Mouse (Mus musculus) CH12.LX (cell line): ENCODE data around the gene Golga1. TPM values are rescaled to one million over a fixed set of nuclear protein-coding genes. Genes with fewer than 3 reads are reported as not detected.

Experiments
- DNase-seq: peaks from one replicate; pipeline ENCODE4 v3.0.0-alpha.2; 2013; ENCODE audit errors: extremely low read depth
- H3K27ac ChIP-seq: 2 replicates; pipeline ENCODE4 v1.5.1; 2012; ENCODE audit warnings: low read depth, mild to moderate bottlenecking, control low read depth, moderate library complexity; ENCODE audit not compliant: insufficient read depth
- H3K27me3 ChIP-seq: replicated peaks from 2 replicates; pipeline ENCODE3; 2012; ENCODE audit warnings: inconsistent platforms
- H3K36me3 ChIP-seq, 2 experiments: replicated peaks in 1 of 2; 2 replicates each; pipeline versions ENCODE3 to v1.6.1; 2012; ENCODE audit warnings: inconsistent platforms in 1 of 2, low read length in 1 of 2, mild to moderate bottlenecking in 1 of 2, mixed read lengths in 1 of 2, moderate library complexity in 1 of 2; ENCODE audit not compliant: control insufficient read depth in 1 of 2, insufficient read depth in 1 of 2
- H3K4me1 ChIP-seq, 2 experiments: 2 replicates each; pipeline ENCODE4 v1.6.1; 2012; ENCODE audit warnings: inconsistent platforms in 1 of 2, moderate library complexity in 1 of 2; ENCODE audit not compliant: insufficient read depth in 2 of 2, control insufficient read depth in 1 of 2
- H3K4me2 ChIP-seq: 2 replicates; pipeline ENCODE4 v1.6.1; 2012; ENCODE audit warnings: low read depth, mild to moderate bottlenecking, control low read depth; ENCODE audit not compliant: poor library complexity, insufficient read depth, severe bottlenecking
- H3K4me3 ChIP-seq, 3 experiments: fragments of 150-350 bp in 1 of 3; sonication (generic) in 1 of 3; replicated peaks in 1 of 3; 2 replicates each; pipeline versions ENCODE3 to v1.5.1; 2011 to 2012; ENCODE audit warnings: low read depth in 2 of 3, low read length in 2 of 3, mild to moderate bottlenecking in 2 of 3, moderate library complexity in 2 of 3, control low read depth in 1 of 3, improper control_type of control experiment in 1 of 3, inconsistent platforms in 1 of 3, mixed read lengths in 1 of 3; ENCODE audit not compliant: poor library complexity in 1 of 3
- H3K79me2 ChIP-seq: replicated peaks from 2 replicates; pipeline ENCODE4 v1.6.1; 2012; ENCODE audit warnings: mild to moderate bottlenecking, moderate library complexity; ENCODE audit not compliant: control insufficient read depth, poor library complexity, insufficient read depth, severe bottlenecking; ENCODE audit errors: extremely low read depth
- H3K9ac ChIP-seq: 2 replicates; pipeline ENCODE4 v1.6.1; 2012; ENCODE audit warnings: low read depth, mild to moderate bottlenecking, control low read depth, moderate library complexity; ENCODE audit not compliant: insufficient read depth
- H3K9me3 ChIP-seq: replicated peaks from 2 replicates; pipeline ENCODE3; 2012; ENCODE audit warnings: low read length, inconsistent platforms, mixed read lengths
- CHD1 ChIP-seq: IDR thresholded peaks from 2 replicates; pipeline ENCODE4 v1.6.1; 2012; ENCODE audit warnings: low read depth, low read length, improper control_type of control experiment, inconsistent platforms
- CHD2 ChIP-seq: IDR thresholded peaks from 2 replicates; pipeline ENCODE4 v1.6.1; 2011; ENCODE audit warnings: low read length, improper control_type of control experiment
- CTCF ChIP-seq, 2 experiments: IDR thresholded peaks in 1 of 2; conservative IDR thresholded peaks in 1 of 2; 2 replicates each; pipeline ENCODE4 v1.5.1; 2011 to 2012; ENCODE audit warnings: low read depth in 2 of 2, low read length in 2 of 2, improper control_type of control experiment in 1 of 2, inconsistent platforms in 1 of 2, mild to moderate bottlenecking in 1 of 2, moderate library complexity in 1 of 2
- GABPA ChIP-seq: IDR thresholded peaks from 2 replicates; pipeline ENCODE4 v1.6.1; 2012; ENCODE audit warnings: low read depth, low read length, improper control_type of control experiment, inconsistent platforms; ENCODE audit not compliant: insufficient replicate concordance
- IRF4 ChIP-seq: IDR thresholded peaks from 2 replicates; pipeline ENCODE4 v1.6.1; 2014; ENCODE audit warnings: low read depth, mild to moderate bottlenecking, inconsistent platforms, low read length, improper control_type of control experiment
- MAX ChIP-seq: IDR thresholded peaks from 2 replicates; pipeline ENCODE4 v1.6.1; 2011; ENCODE audit warnings: low read length, improper control_type of control experiment
- MAZ ChIP-seq: IDR thresholded peaks from 2 replicates; pipeline ENCODE4 v1.6.1; 2012; ENCODE audit warnings: low read depth, mild to moderate bottlenecking, inconsistent platforms, low read length, improper control_type of control experiment, moderate library complexity
- NELFE ChIP-seq: IDR thresholded peaks from 2 replicates; pipeline ENCODE4 v1.6.1; 2011; ENCODE audit warnings: low read depth, low read length, improper control_type of control experiment
- NRF1 ChIP-seq: IDR thresholded peaks from 2 replicates; pipeline ENCODE4 v1.6.1; 2014; ENCODE audit warnings: low read depth, mild to moderate bottlenecking, inconsistent platforms, low read length, improper control_type of control experiment, moderate library complexity
- PAX5 ChIP-seq: IDR thresholded peaks from 2 replicates; pipeline ENCODE4 v1.6.1; 2012; ENCODE audit warnings: low read length, inconsistent platforms, mixed read lengths
- POLR2A ChIP-seq: IDR thresholded peaks from 2 replicates; pipeline ENCODE4 v1.6.1; 2011; ENCODE audit warnings: low read depth, mild to moderate bottlenecking, improper control_type of control experiment, low read length
- POLR2AphosphoS2 ChIP-seq: IDR thresholded peaks from 2 replicates; pipeline ENCODE4 v1.6.1; 2011; ENCODE audit warnings: low read depth, low read length, improper control_type of control experiment
- RAD21 ChIP-seq: IDR thresholded peaks from 2 replicates; pipeline ENCODE4 v1.6.1; 2011; ENCODE audit warnings: low read depth, mild to moderate bottlenecking, low read length, improper control_type of control experiment, moderate library complexity
- RCOR1 ChIP-seq: conservative IDR thresholded peaks from 2 replicates; pipeline ENCODE4 v1.6.1; 2012; ENCODE audit warnings: low read depth, mild to moderate bottlenecking, inconsistent platforms, low read length, improper control_type of control experiment
- SIN3A ChIP-seq: IDR thresholded peaks from 2 replicates; pipeline ENCODE4 v1.6.1; 2012; ENCODE audit warnings: low read length, improper control_type of control experiment, inconsistent platforms
- SMC3 ChIP-seq: IDR thresholded peaks from 2 replicates; pipeline ENCODE4 v1.6.1; 2011; ENCODE audit warnings: low read depth, low read length, improper control_type of control experiment
- TBP ChIP-seq: conservative IDR thresholded peaks from 2 replicates; pipeline ENCODE4 v1.6.1; 2011; ENCODE audit warnings: low read depth, low read length, improper control_type of control experiment
- TCF12 ChIP-seq: IDR thresholded peaks from 2 replicates; pipeline ENCODE4 v1.6.1; 2014; ENCODE audit warnings: low read depth, mild to moderate bottlenecking, inconsistent platforms, low read length, improper control_type of control experiment
- USF1 ChIP-seq: IDR thresholded peaks from 2 replicates; pipeline ENCODE4 v1.6.1; 2014; ENCODE audit warnings: low read depth, mild to moderate bottlenecking, inconsistent platforms, low read length, improper control_type of control experiment
- ZC3H11A ChIP-seq: IDR thresholded peaks from 2 replicates; pipeline ENCODE4 v1.6.1; 2012; ENCODE audit warnings: low read depth, mild to moderate bottlenecking, inconsistent platforms, low read length, improper control_type of control experiment
- ZMIZ1 ChIP-seq: IDR thresholded peaks from 2 replicates; pipeline ENCODE4 v1.6.1; 2012; ENCODE audit warnings: low read depth, mild to moderate bottlenecking, inconsistent platforms, low read length, improper control_type of control experiment
- dilution Hi-C: fragments of 300-500 bp; cut with MboI; formaldehyde crosslinking; loops from 2 replicates; pipeline ENCODE4 v1.14.3; 2020; ENCODE audit warnings: low sequenced_read_pairs; ENCODE audit not compliant: extremely low pct_unique_long_range_greater_than_20kb, extremely low pct_ligation_motif_present
- in situ Hi-C: fragments of 300-500 bp; cut with MboI; formaldehyde crosslinking; loops from 3 replicates; pipeline ENCODE4 v1.14.3; 2019; ENCODE audit warnings: low sequenced_read_pairs, low pct_ligation_motif_present, low pct_unique_long_range_greater_than_20kb, mixed read lengths
- polyA plus RNA-seq: library from polyadenylated mRNA; unstranded; fragments of >175 nt; gene quantifications from 2 replicates; pipeline ENCODE4 v1.2.1, GENCODE M21; 2012; ENCODE audit warnings: low read depth; ENCODE audit not compliant: insufficient read length
- total RNA-seq, 2 experiments: library from RNA; depleted of rRNA; stranded (reverse); fragments of 300-350 nt in 1 of 2; fragments of >200 nt in 1 of 2; gene quantifications; 2 replicates each; pipeline ENCODE4 v1.2.3; 2012 to 2014

The Golga1 gene
- total and polyA plus RNA-seq, 3 experiments: 7.8 to 10.1 (median 8.6) TPM

- H3K4me1 ChIP-seq: peaks cover 6 to 56% of the 10 kb centered on the region in 2 experiments
- H3K9ac ChIP-seq: no peak overlapping the region
- peaks cover 31% of the 10 kb centered on the region for H3K79me2 ChIP-seq
- H3K9me3 ChIP-seq: no peaks in the 10 kb centered on the region
- DNase-seq: no peak
- TF ChIP-seq POLR2AphosphoS2 (peak; percentile 83), ZMIZ1 (peak; percentile 56), CHD1 (no peak), POLR2A (peak; percentile 41)
- TF ChIP-seq, all 38 proteins: peak for 3
- dilution Hi-C loops: no loop called here
- Histone ChIP-seq H3K27me3 (no peaks in the 10 kb centered on the region), H3K36me3 (peaks cover 43 to 53% of the 10 kb centered on the region in 2 experiments), H3K27ac (peak overlapping the region; percentile 39; the same call in 1 of the 2 replicates), H3K4me3 (no peak overlapping the region), H3K4me2 (no peak overlapping the region)
- in situ Hi-C loops: loop anchor here (5.0 to 10.0 kb wide), 2 partner anchors 68 to 205 kb away; partner anchors contain the start of gene Olfml2a
Observed at GRCm38 (mm10) chr2:38999910-39000586, 65.3 kb downstream of the Golga1 start.

GRCm38 (mm10) chr2:38999381-38999780 lies 66.0 kb downstream of the Golga1 start:
- Histone ChIP-seq H3K9me3 (no peaks in the 10 kb centered on the region), H3K4me1 (peaks cover 6 to 61% of the 10 kb centered on the region in 2 experiments), H3K36me3 (peaks cover 43 to 53% of the 10 kb centered on the region in 2 experiments), H3K4me2 (no peak overlapping the region), H3K4me3 (no peak overlapping the region), H3K27me3 (no peaks in the 10 kb centered on the region), H3K79me2 (peaks cover 26% of the 10 kb centered on the region), H3K9ac (no peak overlapping the region), H3K27ac (peak overlapping the region; percentile 39; the same call in 1 of the 2 replicates)
- dilution Hi-C loops: no loop called here
- in situ Hi-C loops: loop anchor here (5.0 to 10.0 kb wide), 2 partner anchors 67 to 205 kb away; partner anchors contain the start of gene Olfml2a
- DNase-seq: no peak
- TF ChIP-seq ZMIZ1: 0 out of 2 replicates have a peak, but pooled peaks have one; percentile 5
- TF ChIP-seq CHD2: 0 out of 2 replicates have a peak, but pooled peaks have one; percentile 3
- TF ChIP-seq GABPA: no peak

- Histone ChIP-seq H3K36me3 (peaks cover 33 to 37% of the 10 kb centered on the region in 2 experiments), H3K9me3 (no peaks in the 10 kb centered on the region), H3K79me2 (peaks cover 9% of the 10 kb centered on the region), H3K27me3 (no peaks in the 10 kb centered on the region), H3K4me1 (peaks cover 6 to 60% of the 10 kb centered on the region in 2 experiments), H3K4me3 (peak within 1 kb of the TSS; percentile 56 to 76 (median 58)), H3K27ac (peak within 1 kb of the TSS; percentile 48; the same call in 1 of the 2 replicates), H3K4me2 (peak within 1 kb of the TSS; percentile 67), H3K9ac (peak within 1 kb of the TSS; percentile 61)
- DNase-seq: peak; percentile 85
- in situ Hi-C loops: loop anchor here (5.0 to 10.0 kb wide), 2 partner anchors 65 to 203 kb away; partner anchors contain the start of gene Olfml2a
- dilution Hi-C loops: no loop called here
- TF ChIP-seq SMC3: peak; percentile 83
- peak; percentile 46 for TF ChIP-seq USF1
- no peak for TF ChIP-seq PAX5
- TF ChIP-seq SIN3A: peak; percentile 90
- peak; percentile 99 for TF ChIP-seq RAD21
- peak; percentile 63 to 99; a peak in 3 of 4 replicates for TF ChIP-seq CTCF (conservative IDR thresholded peaks at IDR 0.05 in 1 of 2, IDR thresholded peaks at IDR 0.05 in 1 of 2; ENCODE audit: low read depth in 2 of 2, low read length in 2 of 2)
- TF ChIP-seq NELFE: peak; percentile 74
- peak; percentile 30; the same call in 1 of the 2 replicates for TF ChIP-seq MAZ
- TF ChIP-seq TCF12: peak; percentile 58; the same call in 1 of the 2 replicates
- peak; percentile 63; the same call in 1 of the 2 replicates for TF ChIP-seq TBP
- peak; percentile 37; the same call in 1 of the 2 replicates for TF ChIP-seq ZC3H11A
- TF ChIP-seq IRF4: 0 out of 2 replicates have a peak, but pooled peaks have one; percentile 55
- TF ChIP-seq POLR2AphosphoS2: no peak
- TF ChIP-seq RCOR1: no peak
- peak; percentile 99 for TF ChIP-seq MAX
- peak; percentile 89 for TF ChIP-seq NRF1
- TF ChIP-seq POLR2A: peak; percentile 66
Observed at GRCm38 (mm10) chr2:38997386-38998374, 67.7 kb downstream of the Golga1 start, which contains the start of gene Wdr38. Gene Wdr38 (plus strand): TSS chr2:38997476.
